Mouse (Mus musculus) lung, adult 10 weeks (tissue): Measurements from ENCODE around the gene Pklr. TPM values are rescaled to one million over a fixed set of nuclear protein-coding genes. Genes with fewer than 3 reads are reported as not detected.

ENCODE experiments used
- polyA plus RNA-seq: library from polyadenylated mRNA; stranded (reverse); fragments of 350-450 nt; fragmentation: Illumina TruSeq; extraction: RNeasy Lipid Tissue Mini Kit (QIAGEN cat#74804); gene quantifications from one replicate; pipeline ENCODE4 v1.2.3, GENCODE M21; 2014; ENCODE audit warnings: low read depth, low replicate concordance; ENCODE audit not compliant: insufficient read depth

Pklr gene
- polyA plus RNA-seq = 0.12 TPM

DNA sequence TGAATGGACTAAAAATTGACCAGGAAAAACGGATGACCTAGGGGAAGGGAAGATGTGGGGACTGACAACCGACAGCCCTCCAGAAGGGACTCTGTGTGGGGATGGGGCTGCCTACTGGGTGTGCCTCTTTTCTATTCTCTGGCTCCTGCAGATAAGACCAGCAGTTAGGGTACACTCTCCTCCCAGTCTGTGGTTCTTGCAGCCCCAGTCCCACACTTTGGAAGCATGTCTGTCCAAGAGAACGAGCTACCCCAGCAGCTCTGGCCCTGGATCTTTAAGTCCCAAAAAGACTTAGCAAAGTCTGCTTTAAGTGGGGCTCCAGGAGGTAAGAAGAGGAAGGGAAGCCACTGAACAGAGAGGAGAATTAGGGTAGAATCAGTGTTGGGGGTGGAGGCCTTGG lies at the start of gene Pklr:
Gene Pklr (plus strand): TSS at position 185 of the 400 bp plus-strand sequence.

GRCm38 (mm10) chr3:89093175-89093574 lies 42.8 kb upstream of the Pklr start, which contains the start of gene Rusc1:
Rusc1 (minus strand) TSS chr3:89093311.

GRCm38 (mm10) chr3:89100811-89101210 lies 35.1 kb upstream of the Pklr start, which contains the start of gene Gm43738:
Gm43738 (minus strand) TSS chr3:89101099.

DNA sequence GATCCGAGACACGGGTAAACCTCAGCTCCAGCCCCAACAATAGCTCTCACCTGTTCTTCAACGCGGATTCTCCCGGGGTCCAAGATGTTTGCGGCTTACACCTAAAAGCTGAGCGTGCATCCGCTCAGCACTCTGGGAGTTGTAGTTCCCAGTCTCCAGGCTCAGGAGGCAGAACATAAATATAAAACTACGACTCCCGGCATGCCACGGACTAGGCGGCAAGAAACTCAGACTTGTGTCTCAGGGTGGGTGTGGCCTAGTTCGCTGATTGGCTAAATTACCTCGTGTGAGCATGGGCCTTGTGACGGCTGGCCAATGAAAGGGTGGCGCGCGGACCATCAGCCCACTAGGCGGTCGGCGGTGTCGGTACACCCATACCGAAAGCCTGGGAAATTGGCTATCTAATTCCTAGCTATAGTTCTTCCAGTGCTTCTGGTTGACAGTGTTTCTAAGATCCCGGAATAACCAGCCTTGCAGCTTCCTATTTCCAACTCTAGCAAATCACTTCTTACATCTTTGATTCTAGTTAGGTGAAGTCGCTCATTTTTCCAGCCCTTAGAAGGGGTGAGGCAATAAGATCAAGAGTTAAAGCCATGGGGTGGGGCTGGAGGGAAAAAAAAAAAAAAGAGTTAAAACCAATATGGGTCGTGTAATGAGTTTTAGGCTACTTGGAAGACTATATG lies 34.0 kb upstream of the Pklr start, which contains the start of gene Fdps:
Gene Fdps (minus strand): TSS at position 148 of the 683 bp plus-strand sequence.

GRCm38 (mm10) chr3:89159616-89160344 lies 23.8 kb downstream of the Pklr start, which contains the start of gene Hcn3:
Hcn3 (minus strand) TSS chr3:89160196.

GRCm38 (mm10) chr3:89164506-89165267 lies 28.7 kb downstream of the Pklr start, which contains the start of gene Clk2:
Clk2 (plus strand) TSS chr3:89164795.

DNA sequence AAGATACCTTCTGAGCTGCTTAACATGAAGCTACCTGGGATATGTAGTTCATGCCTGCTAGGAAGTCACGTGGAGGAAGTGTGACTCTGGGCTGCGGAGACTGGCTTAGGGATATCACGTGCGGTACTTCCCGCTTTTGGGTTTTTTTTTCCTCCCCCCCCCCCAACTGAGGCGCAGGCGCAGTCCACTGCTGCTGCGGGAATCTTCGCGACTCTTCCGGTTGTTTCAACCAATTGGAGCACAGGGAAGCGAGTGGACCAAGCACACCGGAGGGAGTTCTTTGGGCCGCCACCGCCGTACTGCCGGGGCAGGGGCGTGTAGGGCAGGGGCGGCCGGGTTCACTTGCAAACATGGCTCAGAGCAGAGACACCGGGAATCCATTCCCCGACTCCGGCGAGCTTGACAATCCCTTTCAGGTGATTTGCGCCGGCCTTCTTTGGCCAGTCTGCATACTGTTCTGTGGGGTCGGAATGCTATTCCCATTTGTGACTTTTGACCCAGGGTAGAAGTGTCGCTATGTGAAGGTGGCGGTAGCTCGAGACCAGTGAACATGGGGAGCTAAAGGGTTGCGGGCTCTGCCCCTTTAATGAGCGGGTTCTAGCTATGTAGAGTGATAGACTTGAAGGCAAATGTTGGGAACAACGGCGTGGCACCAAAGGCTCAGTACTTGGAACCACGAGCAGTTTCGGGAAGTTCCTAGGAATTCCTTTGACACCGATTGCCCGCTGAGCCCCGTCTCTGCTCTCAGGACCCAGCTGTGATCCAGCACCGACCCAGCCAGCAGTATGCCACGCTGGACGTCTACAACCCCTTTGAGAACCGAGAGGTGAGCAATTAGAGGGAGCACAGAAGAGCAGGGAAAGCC lies 41.5 kb downstream of the Pklr start, which contains the start of gene Scamp3:
Gene Scamp3 (plus strand): TSS at position 232 of the 865 bp plus-strand sequence.

GRCm38 (mm10) chr3:89183058-89183958 lies 47.4 kb downstream of the Pklr start, which contains the start of gene Fam189b:
Fam189b (plus strand) TSS chr3:89183143.

Other genes starting within 250 kb of the Pklr start
- 12.2 TPM for gene Msto1, start 222.1 kb upstream of the Pklr start, polyA plus RNA-seq
- gene Ash1l, start 185.5 kb upstream of the Pklr start, polyA plus RNA-seq = 4.8 TPM
- 63.0 TPM for gene Dap3, start 185.0 kb upstream of the Pklr start, polyA plus RNA-seq
- 25.0 TPM for gene Rusc1, start 42.8 kb upstream of the Pklr start, polyA plus RNA-seq
- not detected for gene Gm43738, start 35.0 kb upstream of the Pklr start, polyA plus RNA-seq
- gene Fdps, start 34.2 kb upstream of the Pklr start, polyA plus RNA-seq = 109 TPM
- not detected for gene Hcn3, start 24.1 kb downstream of the Pklr start, polyA plus RNA-seq
- gene Clk2, start 28.7 kb downstream of the Pklr start, polyA plus RNA-seq = 24.4 TPM
- gene Scamp3, start 41.3 kb downstream of the Pklr start, polyA plus RNA-seq = 50.9 TPM
- 9.9 TPM for gene Fam189b, start 47.0 kb downstream of the Pklr start, polyA plus RNA-seq
- gene Gba, start 66.8 kb downstream of the Pklr start, polyA plus RNA-seq = 35.5 TPM
- 37.7 TPM for gene Thbs3, start 79.0 kb downstream of the Pklr start, polyA plus RNA-seq
- 75.1 TPM for gene Mtx1, start 90.9 kb downstream of the Pklr start, polyA plus RNA-seq
- gene Muc1, start 92.9 kb downstream of the Pklr start, polyA plus RNA-seq = 195 TPM
- gene Krtcap2, start 109.8 kb downstream of the Pklr start, polyA plus RNA-seq = 122 TPM
- gene Trim46, start 110.2 kb downstream of the Pklr start, polyA plus RNA-seq = 2.3 TPM
- 220 TPM for gene Dpm3, start 123.2 kb downstream of the Pklr start, polyA plus RNA-seq
- 90.4 TPM for gene Slc50a1, start 134.4 kb downstream of the Pklr start, polyA plus RNA-seq
- 102 TPM for gene Efna1, start 145.0 kb downstream of the Pklr start, polyA plus RNA-seq
- 0.75 TPM for gene Efna3, start 186.8 kb downstream of the Pklr start, polyA plus RNA-seq
- 1.5 TPM for gene Efna4, start 201.9 kb downstream of the Pklr start, polyA plus RNA-seq
- gene Adam15, start 213.9 kb downstream of the Pklr start, polyA plus RNA-seq = 109 TPM
- 0.17 TPM for gene Dcst2, start 225.8 kb downstream of the Pklr start, polyA plus RNA-seq
- not detected for gene Dcst1, start 229.1 kb downstream of the Pklr start, polyA plus RNA-seq